Mouse (Mus musculus) testis, adult 2 months (tissue): ENCODE results near the gene Cmtm3. TPM values are rescaled to one million over a fixed set of nuclear protein-coding genes. Genes with fewer than 3 reads are reported as not detected.

Experiments used
- H3K27ac ChIP-seq: fragments of 200-500 bp; 2 replicates; pipeline ENCODE4 v1.5.1; 2012; ENCODE audit warnings: low read depth, low read length; ENCODE audit not compliant: control insufficient read depth, insufficient read depth
- H3K27me3 ChIP-seq: fragments of 200-500 bp; 2 replicates; pipeline ENCODE4 v1.6.1; 2012; ENCODE audit warnings: mild to moderate bottlenecking, low read length, moderate library complexity; ENCODE audit not compliant: control insufficient read depth, insufficient read depth
- H3K36me3 ChIP-seq: fragments of 200-500 bp; 2 replicates; pipeline ENCODE4 v1.6.1; 2012; ENCODE audit warnings: mild to moderate bottlenecking, low read length; ENCODE audit not compliant: control insufficient read depth, insufficient read depth
- H3K4me1 ChIP-seq: fragments of 200-500 bp; 2 replicates; pipeline ENCODE4 v1.6.1; 2012; ENCODE audit warnings: low read length; ENCODE audit not compliant: control insufficient read depth, insufficient read depth
- H3K4me3 ChIP-seq: fragments of 200-500 bp; 2 replicates; pipeline ENCODE4 v1.5.1; 2012; ENCODE audit warnings: low read depth, mild to moderate bottlenecking, low read length, moderate library complexity, mixed read lengths; ENCODE audit not compliant: control insufficient read depth
- CTCF ChIP-seq: fragments of 200-500 bp; IDR thresholded peaks from 2 replicates; pipeline ENCODE4 v1.5.1; 2012; ENCODE audit warnings: low read depth, mild to moderate bottlenecking, inconsistent platforms, low read length, moderate library complexity; ENCODE audit not compliant: control insufficient read depth, insufficient read depth, insufficient replicate concordance
- POLR2A ChIP-seq: fragments of 200-500 bp; IDR thresholded peaks from 2 replicates; pipeline ENCODE4 v1.6.1; 2012; ENCODE audit warnings: low read depth, mild to moderate bottlenecking, inconsistent platforms, low read length, moderate library complexity; ENCODE audit not compliant: control insufficient read depth
- polyA plus RNA-seq: library from polyadenylated mRNA; depleted of rRNA; stranded (reverse); fragments of >200 nt; gene quantifications from 2 replicates; pipeline ENCODE4 v1.2.3, GENCODE M21; 2012

Gene Cmtm3
- polyA plus RNA-seq, 1 experiment = 12.9 TPM

DNA sequence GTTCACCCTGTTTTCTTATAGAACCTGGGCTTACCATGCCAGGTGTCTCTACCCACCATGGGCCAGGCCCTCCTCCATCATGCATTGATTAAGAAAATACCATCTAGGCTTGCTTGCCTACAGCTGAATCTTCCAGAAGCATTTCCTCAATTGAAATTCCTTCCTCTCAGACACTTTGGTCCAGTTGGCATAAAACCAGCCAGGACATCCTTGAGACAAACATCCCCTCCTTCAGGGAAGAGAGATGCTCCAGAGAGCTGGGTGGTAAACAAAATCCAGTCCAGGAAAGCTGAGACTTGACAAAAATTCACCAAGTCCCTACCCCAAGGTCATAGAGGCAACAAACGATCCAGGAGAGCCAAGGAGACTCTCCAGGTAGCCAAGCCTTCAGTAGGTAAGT lies 5.0 kb upstream of the Cmtm3 start:
- H3K36me3 ChIP-seq = no peaks in the 10 kb centered on the region
- H3K4me1 ChIP-seq = no peaks in the 10 kb centered on the region
- TF ChIP-seq CTCF = no peak
- TF ChIP-seq POLR2A = no peak
- H3K27me3 ChIP-seq = no peaks in the 10 kb centered on the region
- H3K4me3 ChIP-seq = no peak overlapping the region
- H3K27ac ChIP-seq = no peak overlapping the region

DNA sequence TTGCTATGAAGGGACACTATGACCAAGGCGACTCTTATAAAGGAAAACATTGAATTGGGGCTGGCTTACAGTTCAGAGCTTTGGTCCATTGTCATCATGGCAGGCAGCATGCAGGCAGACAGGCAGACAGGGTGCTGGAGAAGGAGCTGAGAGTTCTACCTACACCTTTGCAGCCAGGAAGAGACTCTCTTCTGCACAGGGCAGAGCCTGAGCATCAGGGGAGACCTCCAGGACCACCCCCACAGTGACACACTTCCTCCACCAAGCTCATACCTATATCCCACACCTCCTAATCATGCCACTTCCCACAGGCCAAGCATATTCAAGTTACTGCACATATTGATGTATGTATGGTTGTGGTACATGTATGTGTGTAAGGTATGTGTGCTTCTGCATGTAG lies 2.4 kb upstream of the Cmtm3 start:
- H3K36me3 ChIP-seq = no peaks in the 10 kb centered on the region
- H3K27ac ChIP-seq = no peak overlapping the region
- peaks cover 12% of the 10 kb centered on the region for H3K4me1 ChIP-seq
- no peaks in the 10 kb centered on the region for H3K27me3 ChIP-seq
- no peak for TF ChIP-seq CTCF
- no peak for TF ChIP-seq POLR2A
- no peak overlapping the region for H3K4me3 ChIP-seq

DNA sequence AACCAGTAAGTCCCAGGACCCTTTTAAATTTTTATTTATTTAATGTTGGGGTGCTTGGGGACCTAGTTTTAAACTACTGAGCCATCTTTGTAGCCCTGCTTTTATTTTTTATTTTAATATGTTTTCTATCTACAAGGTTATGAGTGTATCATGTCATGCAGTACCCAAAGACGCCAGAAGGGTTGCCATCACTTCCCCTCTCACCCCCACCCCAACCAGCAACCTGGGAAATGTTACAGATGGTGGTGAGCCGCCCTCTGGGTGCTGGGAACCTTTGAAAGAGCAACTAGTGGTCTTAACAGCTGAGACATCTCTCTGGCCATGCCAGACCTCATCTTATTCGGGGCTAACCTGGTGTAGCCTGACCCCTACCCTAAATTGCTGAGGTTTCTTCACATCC lies 1.3 kb upstream of the Cmtm3 start:
- H3K27me3 ChIP-seq = no peaks in the 10 kb centered on the region
- no peak overlapping the region for H3K27ac ChIP-seq
- TF ChIP-seq POLR2A (no peak), CTCF (no peak)
- peaks cover 13% of the 10 kb centered on the region for H3K4me1 ChIP-seq
- no peaks in the 10 kb centered on the region for H3K36me3 ChIP-seq
- H3K4me3 ChIP-seq = no peak overlapping the region

DNA sequence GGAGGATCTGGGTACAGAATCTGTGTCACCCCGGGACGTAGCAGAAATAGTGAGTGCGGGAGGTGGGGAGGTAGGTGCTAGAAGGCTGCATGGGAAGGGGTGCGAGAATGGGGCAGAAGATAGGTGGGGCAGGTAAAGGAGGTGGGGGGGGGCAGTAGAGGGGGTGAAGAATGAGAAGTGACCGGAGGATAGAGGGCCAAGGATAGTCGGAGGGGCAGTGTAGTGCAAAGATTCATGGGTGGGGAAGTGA lies 698 bp downstream of the Cmtm3 start:
- Histone ChIP-seq H3K36me3 (no peaks in the 10 kb centered on the region), H3K4me1 (peaks cover 13% of the 10 kb centered on the region), H3K27ac (no peak overlapping the region), H3K27me3 (no peaks in the 10 kb centered on the region), H3K4me3 (peak overlapping the region; percentile 73)
- TF ChIP-seq CTCF = no peak
- no peak for TF ChIP-seq POLR2A

DNA sequence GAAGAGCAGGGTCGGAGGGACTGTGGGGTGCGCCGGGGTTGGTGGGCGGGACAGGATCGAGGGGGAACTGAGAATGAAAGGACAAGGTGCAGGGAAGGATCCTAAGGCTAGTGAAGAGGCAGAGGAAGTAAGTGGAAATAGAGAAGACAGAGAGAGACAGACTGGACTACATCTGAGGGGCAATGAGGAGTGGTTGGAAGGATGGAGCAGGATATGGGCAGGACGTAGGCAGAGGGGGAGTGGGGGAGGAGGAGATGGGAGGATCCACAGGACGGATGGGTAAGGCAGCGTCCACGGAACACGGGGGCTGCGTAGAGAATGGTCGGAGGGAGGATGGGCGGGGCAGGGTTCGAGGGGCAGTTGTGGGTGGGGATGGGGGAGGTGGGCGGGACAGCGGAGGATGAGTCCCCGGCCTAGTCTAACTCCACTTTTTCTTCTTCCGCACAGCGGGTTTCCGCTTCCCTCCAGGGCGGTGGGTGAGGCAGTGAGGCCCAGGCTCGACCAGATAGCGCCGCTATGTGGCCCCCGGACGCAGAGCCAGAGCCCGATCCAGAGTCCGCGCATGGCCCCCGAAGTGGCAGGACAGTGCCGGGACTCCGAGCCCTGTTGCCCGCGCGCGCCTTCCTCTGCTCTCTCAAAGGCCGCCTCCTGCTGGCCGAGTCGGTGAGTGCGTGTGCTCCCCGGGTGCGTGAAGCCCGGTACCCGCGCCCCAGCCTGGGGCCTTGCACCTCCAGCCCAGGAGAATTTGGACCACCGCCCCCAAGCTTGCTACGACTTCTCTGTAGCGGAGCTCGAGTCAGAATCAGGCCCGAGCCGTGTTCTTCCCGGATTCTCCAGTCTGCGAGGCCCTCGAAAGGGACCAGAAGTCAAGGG lies 1.3 kb downstream of the Cmtm3 start:
- no peaks in the 10 kb centered on the region for H3K27me3 ChIP-seq
- peak overlapping the region; percentile 8 for H3K27ac ChIP-seq
- peaks cover 13% of the 10 kb centered on the region for H3K4me1 ChIP-seq
- no peaks in the 10 kb centered on the region for H3K36me3 ChIP-seq
- peak; percentile 42; the same call in 1 of the 2 replicates for TF ChIP-seq POLR2A
- TF ChIP-seq CTCF = peak; percentile 28; the same call in 1 of the 2 replicates
- H3K4me3 ChIP-seq = peak overlapping the region; percentile 73

DNA sequence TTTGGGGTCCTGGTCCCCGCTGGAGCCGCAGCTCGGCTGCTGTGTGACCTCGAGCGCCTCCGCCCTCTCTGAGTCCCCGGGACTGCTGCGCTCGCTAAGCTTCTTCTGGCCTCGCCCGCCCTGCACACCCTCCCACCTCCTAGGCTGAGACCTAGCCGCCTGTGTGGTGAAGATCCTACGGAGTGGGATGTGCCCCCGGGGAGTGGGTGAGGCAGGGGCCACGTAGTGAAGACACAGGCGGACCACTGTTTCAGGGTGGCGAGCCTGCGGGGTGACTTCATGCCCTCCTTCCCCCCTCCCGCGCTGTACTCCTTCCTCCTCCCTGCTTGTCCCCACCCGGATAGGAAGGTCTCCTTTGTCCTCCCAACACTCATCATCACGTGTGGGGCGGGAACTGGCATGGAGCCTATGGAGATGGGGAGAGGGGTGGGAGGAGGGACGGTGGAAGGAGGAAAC lies 1.9 kb downstream of the Cmtm3 start:
- Histone ChIP-seq H3K4me3 (peak overlapping the region; percentile 73), H3K4me1 (peaks cover 13% of the 10 kb centered on the region), H3K36me3 (no peaks in the 10 kb centered on the region), H3K27ac (peak overlapping the region; percentile 8), H3K27me3 (no peaks in the 10 kb centered on the region)
- TF ChIP-seq CTCF (no peak), POLR2A (no peak)

DNA sequence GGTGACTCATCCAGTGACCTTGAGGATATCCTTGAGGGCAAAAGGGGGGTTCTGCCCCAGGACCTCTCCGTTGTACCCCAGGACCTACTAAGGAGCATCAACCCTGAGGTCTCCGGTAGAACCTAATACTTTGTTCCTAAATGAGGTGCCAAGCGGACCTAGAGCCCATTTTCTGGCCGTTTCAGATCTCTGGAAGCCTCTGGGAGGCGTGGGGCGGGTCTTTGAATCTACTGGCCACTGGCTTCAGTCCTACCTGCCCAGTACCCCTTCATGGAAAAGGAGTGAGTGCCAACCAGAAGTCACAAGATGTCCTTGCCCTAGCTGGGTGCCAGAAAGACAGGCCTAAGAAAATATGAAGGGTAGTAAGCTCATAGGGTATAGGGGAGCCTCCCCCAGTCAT lies 2.5 kb downstream of the Cmtm3 start:
- H3K27ac ChIP-seq = peak overlapping the region; percentile 8; the same call in 1 of the 2 replicates
- peaks cover 15% of the 10 kb centered on the region for H3K4me1 ChIP-seq
- H3K27me3 ChIP-seq = no peaks in the 10 kb centered on the region
- no peak overlapping the region; the same call in 1 of the 2 replicates for H3K4me3 ChIP-seq
- H3K36me3 ChIP-seq = no peaks in the 10 kb centered on the region
- TF ChIP-seq CTCF = no peak
- TF ChIP-seq POLR2A = no peak
